Mouse (Mus musculus): Measurements from ENCODE around the gene Camk2d. TPM values are rescaled to one million over a fixed set of nuclear protein-coding genes. Genes with fewer than 3 reads are reported as not detected.

Gene Camk2d
- total RNA-seq, 1 experiment from 2014 or later, result 66.8 TPM

- no peak for ATAC-seq (replicated peaks in 1 of 2; ENCODE audit: insufficient read depth in 1 of 2, low FRiP score in 2 of 2, low TSS enrichment in 1 of 2, low read depth in 1 of 2, poor library complexity in 2 of 2, severe bottlenecking in 2 of 2)
Measured at GRCm38 (mm10) chr3:126604656-126605434, 8.7 kb downstream of the Camk2d start.

- ATAC-seq (replicated peaks in 1 of 2; ENCODE audit: insufficient read depth in 1 of 2, low FRiP score in 2 of 2, low TSS enrichment in 1 of 2, low read depth in 1 of 2, poor library complexity in 2 of 2, severe bottlenecking in 2 of 2), result no peak
Measured at GRCm38 (mm10) chr3:126609310-126609709, 13.2 kb downstream of the Camk2d start.

GRCm38 (mm10) chr3:126609795-126610451, 13.8 kb downstream of the Camk2d start:
- ATAC-seq (replicated peaks in 1 of 2; ENCODE audit: insufficient read depth in 1 of 2, low FRiP score in 2 of 2, low TSS enrichment in 1 of 2, low read depth in 1 of 2, poor library complexity in 2 of 2, severe bottlenecking in 2 of 2), result peak; percentile 51 to 70

- peak; percentile 12 to 18; a peak in 2 of 4 replicates for ATAC-seq (replicated peaks in 1 of 2; ENCODE audit: insufficient read depth in 1 of 2, low FRiP score in 2 of 2, low TSS enrichment in 1 of 2, low read depth in 1 of 2, poor library complexity in 2 of 2, severe bottlenecking in 2 of 2)
Measured at GRCm38 (mm10) chr3:126611624-126612023, 15.5 kb downstream of the Camk2d start.

- ATAC-seq (replicated peaks in 1 of 2; ENCODE audit: insufficient read depth in 1 of 2, low FRiP score in 2 of 2, low TSS enrichment in 1 of 2, low read depth in 1 of 2, poor library complexity in 2 of 2, severe bottlenecking in 2 of 2), result no peak
Measured at GRCm38 (mm10) chr3:126612748-126613509, 16.8 kb downstream of the Camk2d start.

GRCm38 (mm10) chr3:126613510-126614128, 17.5 kb downstream of the Camk2d start:
- ATAC-seq (replicated peaks in 1 of 2; ENCODE audit: insufficient read depth in 1 of 2, low FRiP score in 2 of 2, low TSS enrichment in 1 of 2, low read depth in 1 of 2, poor library complexity in 2 of 2, severe bottlenecking in 2 of 2), result no peak

- no peak for ATAC-seq (replicated peaks in 1 of 2; ENCODE audit: insufficient read depth in 1 of 2, low FRiP score in 2 of 2, low TSS enrichment in 1 of 2, low read depth in 1 of 2, poor library complexity in 2 of 2, severe bottlenecking in 2 of 2)
Measured at GRCm38 (mm10) chr3:126615306-126615705, 19.2 kb downstream of the Camk2d start.

GRCm38 (mm10) chr3:126620152-126620551, 24.1 kb downstream of the Camk2d start:
- ATAC-seq (replicated peaks in 1 of 2; ENCODE audit: insufficient read depth in 1 of 2, low FRiP score in 2 of 2, low TSS enrichment in 1 of 2, low read depth in 1 of 2, poor library complexity in 2 of 2, severe bottlenecking in 2 of 2), result no peak

GRCm38 (mm10) chr3:126622509-126622908, 26.4 kb downstream of the Camk2d start:
- no peak for ATAC-seq (replicated peaks in 1 of 2; ENCODE audit: insufficient read depth in 1 of 2, low FRiP score in 2 of 2, low TSS enrichment in 1 of 2, low read depth in 1 of 2, poor library complexity in 2 of 2, severe bottlenecking in 2 of 2)

- ATAC-seq (replicated peaks in 1 of 2; ENCODE audit: insufficient read depth in 1 of 2, low FRiP score in 2 of 2, low TSS enrichment in 1 of 2, low read depth in 1 of 2, poor library complexity in 2 of 2, severe bottlenecking in 2 of 2), result peak; percentile 81 to 83
Measured at GRCm38 (mm10) chr3:126624994-126625763, 29.1 kb downstream of the Camk2d start.

GRCm38 (mm10) chr3:126625764-126626040, 29.6 kb downstream of the Camk2d start:
- ATAC-seq (replicated peaks in 1 of 2; ENCODE audit: insufficient read depth in 1 of 2, low FRiP score in 2 of 2, low TSS enrichment in 1 of 2, low read depth in 1 of 2, poor library complexity in 2 of 2, severe bottlenecking in 2 of 2), result no peak

GRCm38 (mm10) chr3:126627968-126628367, 31.9 kb downstream of the Camk2d start:
- ATAC-seq (replicated peaks in 1 of 2; ENCODE audit: insufficient read depth in 1 of 2, low FRiP score in 2 of 2, low TSS enrichment in 1 of 2, low read depth in 1 of 2, poor library complexity in 2 of 2, severe bottlenecking in 2 of 2), result no peak

GRCm38 (mm10) chr3:126628380-126628779, 32.3 kb downstream of the Camk2d start:
- ATAC-seq (replicated peaks in 1 of 2; ENCODE audit: insufficient read depth in 1 of 2, low FRiP score in 2 of 2, low TSS enrichment in 1 of 2, low read depth in 1 of 2, poor library complexity in 2 of 2, severe bottlenecking in 2 of 2), result no peak

GRCm38 (mm10) chr3:126629040-126629439, 32.9 kb downstream of the Camk2d start:
- ATAC-seq (replicated peaks in 1 of 2; ENCODE audit: insufficient read depth in 1 of 2, low FRiP score in 2 of 2, low TSS enrichment in 1 of 2, low read depth in 1 of 2, poor library complexity in 2 of 2, severe bottlenecking in 2 of 2), result no peak

- peak in 1 of 2 experiments; percentile 28; a peak in 1 of 4 replicates for ATAC-seq (replicated peaks in 1 of 2; ENCODE audit: insufficient read depth in 1 of 2, low FRiP score in 2 of 2, low TSS enrichment in 1 of 2, low read depth in 1 of 2, poor library complexity in 2 of 2, severe bottlenecking in 2 of 2)
Measured at GRCm38 (mm10) chr3:126630111-126630869, 34.2 kb downstream of the Camk2d start.

GRCm38 (mm10) chr3:126631583-126631982, 35.5 kb downstream of the Camk2d start:
- no peak for ATAC-seq (replicated peaks in 1 of 2; ENCODE audit: insufficient read depth in 1 of 2, low FRiP score in 2 of 2, low TSS enrichment in 1 of 2, low read depth in 1 of 2, poor library complexity in 2 of 2, severe bottlenecking in 2 of 2)
